Mouse (Mus musculus) gastrocnemius, postnatal 25 days (tissue): ENCODE data around the gene Tsen54. TPM values are rescaled to one million over a fixed set of nuclear protein-coding genes. Genes with fewer than 3 reads are reported as not detected.

Experiments used
- DNase-seq: peaks from one replicate; pipeline ENCODE4 v3.0.0; 2022
- microRNA-seq, 2 experiments: library from miRNA; unstranded; fragments of <30 nt; microRNA quantifications; one replicate each; pipeline ENCODE4 v1.2.0; 2021; ENCODE audit warnings: borderline replicate concordance in 2 of 2
- total RNA-seq, 2 experiments: library from RNA; stranded (reverse); gene quantifications; 1 replicate in 1 of 2; 2 replicates in 1 of 2; pipeline ENCODE4 v1.2.3; 2021

Gene Tsen54
- total RNA-seq, 2 experiments from 2014 or later: 3.2 to 7.5 TPM

DNA sequence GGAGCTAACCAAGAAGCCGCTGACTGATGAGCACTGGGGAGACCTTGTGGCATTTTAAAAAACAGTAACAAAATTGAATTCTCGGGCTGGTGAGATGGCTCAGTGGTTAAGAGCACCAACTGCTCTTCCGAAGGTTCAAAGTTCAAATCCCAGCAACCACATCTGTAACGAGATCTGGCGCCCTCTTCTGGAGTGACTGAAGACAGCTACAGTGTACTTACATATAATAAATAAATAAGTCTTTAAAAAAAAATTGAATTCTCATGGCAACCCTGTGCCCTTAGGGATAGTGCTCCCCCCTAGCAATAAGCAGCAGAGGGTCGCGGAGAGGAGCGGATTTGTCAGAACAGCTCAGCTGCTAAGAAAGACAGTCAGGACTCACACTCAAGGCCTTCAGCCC lies 49.4 kb downstream of the Tsen54 start:
- no peak for DNase-seq

DNA sequence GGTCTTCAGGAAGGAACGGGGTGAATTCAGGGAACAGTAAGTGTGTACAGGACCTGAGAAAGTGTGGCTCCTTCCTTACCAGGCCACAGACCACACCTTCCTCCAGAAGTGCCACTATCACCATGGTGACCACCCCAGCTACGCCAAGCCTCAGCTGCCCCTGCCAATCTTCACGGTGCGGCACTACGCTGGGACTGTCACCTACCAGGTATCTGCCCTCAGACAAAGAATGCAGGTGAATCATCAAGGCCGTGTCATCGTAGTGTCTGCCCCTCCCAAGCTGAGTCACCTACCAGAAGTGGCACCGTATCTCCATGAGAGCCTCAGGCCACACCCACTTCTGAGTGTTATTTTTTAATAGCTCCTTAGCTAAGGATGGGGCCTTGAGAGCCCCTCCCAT lies 54.9 kb downstream of the Tsen54 start:
- no peak for DNase-seq

DNA sequence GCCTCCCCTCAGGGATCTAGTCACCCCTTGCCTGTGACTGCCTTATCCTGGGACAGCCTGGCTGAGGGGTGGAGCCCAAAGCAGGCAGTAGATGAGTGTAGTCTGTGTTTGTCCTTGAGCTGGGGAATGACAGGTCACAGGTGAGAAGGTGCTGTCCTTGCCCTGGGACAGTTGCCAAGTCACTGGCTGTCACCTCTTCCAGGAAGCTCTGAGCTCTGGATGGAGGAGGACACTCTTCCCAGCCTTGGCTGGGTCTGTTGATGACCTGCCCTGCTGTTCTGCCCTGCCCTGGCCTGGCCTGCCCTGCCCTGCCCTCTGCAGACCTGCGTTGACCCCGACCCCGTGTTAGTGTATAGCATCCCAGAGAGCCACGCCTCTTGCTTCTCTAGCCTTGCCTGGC lies 57.9 kb downstream of the Tsen54 start:
- no peak for DNase-seq

Small RNA genes lying within 50 kb of the gene (microRNA-seq; reads per million reads assigned to microRNA genes)
- gene Mir5621: 0 to 0.53 reads per million in 2 experiments

Other genes starting within 250 kb of the Tsen54 start
- 10 to 100 TPM; 62.2 to 67.5 TPM for gene Mrps7, start 210.8 kb upstream of the Tsen54 start, total RNA-seq
- gene Gga3, start 210.7 kb upstream of the Tsen54 start, total RNA-seq: 10 to 100 TPM; 10.8 to 12.5 TPM
- 10 to 100 TPM; 35.1 to 54.4 TPM for gene Mif4gd, start 201.8 kb upstream of the Tsen54 start, total RNA-seq
- 10 to 100 TPM; 44.7 to 58.7 TPM for gene Slc25a19, start 186.4 kb upstream of the Tsen54 start, total RNA-seq
- 10 to 100 TPM; 56.5 to 58.2 TPM for gene Grb2, start 106.1 kb upstream of the Tsen54 start, total RNA-seq
- gene Tmem94, start 49.3 kb upstream of the Tsen54 start, total RNA-seq: 10 to 100 TPM; 68.5 to 72.2 TPM
- 10 to 100 TPM; 13.7 to 13.9 TPM for gene Caskin2, start 1.1 kb upstream of the Tsen54 start, total RNA-seq
- gene Llgl2, start 9.3 kb downstream of the Tsen54 start, total RNA-seq: 1 to 10 TPM; 7.8 to 9.0 TPM
- gene Myo15b, start 43.7 kb downstream of the Tsen54 start, total RNA-seq: not detected
- 1 to 10 TPM in 1 of 2 experiments, under 1 TPM in 1; 0.51 to 1.9 TPM for gene Smim5, start 85.2 kb downstream of the Tsen54 start, total RNA-seq
- not detected for gene Smim6, start 97.3 kb downstream of the Tsen54 start, total RNA-seq
- 10 to 100 TPM in 1 of 2 experiments, 1 to 10 TPM in 1; 9.4 to 14.5 TPM for gene Sap30bp, start 118.6 kb downstream of the Tsen54 start, total RNA-seq
- 1 to 10 TPM; 4.9 to 6.8 TPM for gene Recql5, start 118.8 kb downstream of the Tsen54 start, total RNA-seq
- gene Itgb4, start 160.0 kb downstream of the Tsen54 start, total RNA-seq: 1 to 10 TPM; 4.2 to 4.5 TPM
- 1 to 10 TPM; 3.6 to 4.3 TPM for gene Galk1, start 198.0 kb downstream of the Tsen54 start, total RNA-seq
- 10 to 100 TPM; 65.8 to 68.4 TPM for gene H3f3b, start 213.2 kb downstream of the Tsen54 start, total RNA-seq
- 1 to 10 TPM; 6.1 to 6.6 TPM for gene Unk, start 215.6 kb downstream of the Tsen54 start, total RNA-seq